9 mouse cellular contexts compared by ENCODE assay signal in the genomic region with DNA sequence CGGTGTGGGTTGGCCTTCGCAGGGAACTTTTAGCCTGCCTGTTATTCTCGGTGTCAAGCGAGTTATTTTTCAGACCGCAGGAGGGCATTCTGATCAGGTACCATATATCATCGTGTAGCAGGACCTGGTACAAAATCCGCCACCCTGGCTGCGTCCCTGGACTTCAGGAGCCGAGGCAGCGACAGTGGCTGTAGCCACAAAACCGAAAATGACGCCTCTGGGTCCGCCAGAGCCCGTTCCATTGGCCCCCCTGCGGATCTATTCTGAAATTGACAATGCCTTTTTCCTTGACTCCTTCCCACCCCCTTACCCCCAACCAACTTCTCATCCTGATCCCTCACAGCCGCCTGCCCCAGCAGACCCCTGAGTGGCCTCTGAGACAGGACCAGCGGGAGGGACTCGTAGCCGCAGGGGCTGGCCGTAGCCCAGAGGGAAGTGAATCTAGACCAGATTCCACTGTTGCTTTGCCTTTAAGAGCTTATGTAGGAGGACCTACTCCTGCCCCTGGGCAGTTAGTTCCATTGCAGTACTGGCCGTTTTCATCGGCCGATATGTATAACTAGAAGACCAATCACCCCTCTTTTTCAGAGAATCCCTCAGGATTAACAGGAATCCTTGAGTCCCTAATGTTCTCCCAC. TPM values are rescaled to one million over a fixed set of nuclear protein-coding genes. Genes with fewer than 3 reads are reported as not detected.
DNase-seq lines count a peak whose midpoint lies in the region; ATAC-seq and TF ChIP-seq lines count a peak whose summit lies in the region.
"Had no signal": no experiment of that assay in that cellular context is flagged by ENCODE, and none has a peak within 500 bp of the region (broad histone marks: within the 10 kb centered on the region; RNA-seq: fewer than 3 reads in every experiment).

No protein-coding gene starts in this region.

- 48% methylated on average over 23 of the region's 23 CpGs for WGBS in heart, embryonic 14.5 days
- 31% methylated on average over 23 of the region's 23 CpGs for WGBS in embryonic facial prominence, embryonic 10.5 days
- 61% methylated on average over 23 of the region's 23 CpGs for WGBS in intestine, postnatal 0 days
- 42% methylated on average over 23 of the region's 23 CpGs for WGBS in neural tube, embryonic 11.5 days

- H3K4me1 ChIP-seq in heart, embryonic 14.5 days (ENCODE audit: control insufficient read depth in 2 of 2, insufficient read depth in 2 of 2, low read length in 2 of 2), result no peaks in the 10 kb centered on the region
- H3K4me1 ChIP-seq in embryonic facial prominence, embryonic 10.5 days, result peaks cover 16% of the 10 kb centered on the region
- H3K4me1 ChIP-seq in intestine, postnatal 0 days (replicated peaks; ENCODE audit: control insufficient read depth, insufficient read depth, low read length), result no peaks in the 10 kb centered on the region
- no peaks in the 10 kb centered on the region for H3K4me1 ChIP-seq in neural tube, embryonic 11.5 days (ENCODE audit: control insufficient read depth, insufficient read depth, low read length)

- no peaks in the 10 kb centered on the region for H3K36me3 ChIP-seq in heart, embryonic 14.5 days (ENCODE audit: control insufficient read depth, insufficient read depth, low read length)
- H3K36me3 ChIP-seq in embryonic facial prominence, embryonic 10.5 days (replicated peaks), result no peaks in the 10 kb centered on the region
- no peaks in the 10 kb centered on the region; the same call in 1 of the 2 replicates for H3K36me3 ChIP-seq in intestine, postnatal 0 days (ENCODE audit: control insufficient read depth, insufficient read depth)
- no peaks in the 10 kb centered on the region for H3K36me3 ChIP-seq in neural tube, embryonic 11.5 days (ENCODE audit: control insufficient read depth, insufficient read depth, low read length)

- DNase-seq in heart, adult 11 months, result no peak
- peak; percentile 68 for DNase-seq in embryonic facial prominence, embryonic 10.5 days (ENCODE audit: low spot score)
- DNase-seq in neural tube, embryonic 11.5 days (ENCODE audit: low spot score), result peak; percentile 64
- DNase-seq in MN1 (ENCODE audit: low spot score), result no peak
- no peak for DNase-seq in testis, postnatal 10 days (ENCODE audit: low spot score)
- DNase-seq in thymus, postnatal 10 days (ENCODE audit: low spot score in 2 of 2), result no peak
- DNase-seq: cerebellum, postnatal 14 days had no signal

- peaks cover 3% of the 10 kb centered on the region; the same call in 1 of the 2 replicates for H3K9me3 ChIP-seq in heart, embryonic 14.5 days (ENCODE audit: control insufficient read depth, low read length)
- H3K9me3 ChIP-seq in embryonic facial prominence, embryonic 10.5 days, result no peaks in the 10 kb centered on the region
- H3K9me3 ChIP-seq in intestine, postnatal 0 days (ENCODE audit: control insufficient read depth), result peaks cover 7% of the 10 kb centered on the region; the same call in 1 of the 2 replicates
- H3K9me3 ChIP-seq in neural tube, embryonic 11.5 days (ENCODE audit: control insufficient read depth, low read length), result no peaks in the 10 kb centered on the region

- no peak for TF ChIP-seq CTCF in intestine, postnatal 0 days (IDR thresholded peaks at IDR 0.05; ENCODE audit: low read depth)

- peak overlapping the region; percentile 38 for H3K9ac ChIP-seq in heart, embryonic 14.5 days (ENCODE audit: low read length)
- no peak overlapping the region for H3K9ac ChIP-seq in intestine, postnatal 0 days (ENCODE audit: low read depth, low read length)
- H3K9ac ChIP-seq in neural tube, embryonic 11.5 days (ENCODE audit: low read length), result no peak overlapping the region; the same call in 1 of the 2 replicates

- peak overlapping the region; percentile 29 to 36 for H3K4me3 ChIP-seq in heart, embryonic 14.5 days (ENCODE audit: control insufficient read depth in 1 of 2, insufficient read depth in 1 of 2, low read depth in 1 of 2, low read length in 2 of 2)
- H3K4me3 ChIP-seq in embryonic facial prominence, embryonic 10.5 days, result peak overlapping the region; percentile 47
- peak overlapping the region; percentile 22 for H3K4me3 ChIP-seq in intestine, postnatal 0 days (ENCODE audit: low read depth, low read length)
- peak overlapping the region; percentile 15; the same call in 1 of the 2 replicates for H3K4me3 ChIP-seq in neural tube, embryonic 11.5 days (ENCODE audit: low read depth, low read length)

- no peaks in the 10 kb centered on the region for H3K27me3 ChIP-seq in heart, embryonic 14.5 days (ENCODE audit: control insufficient read depth, insufficient read depth, low read length)
- H3K27me3 ChIP-seq in embryonic facial prominence, embryonic 10.5 days (replicated peaks; ENCODE audit: low read depth, poor library complexity, severe bottlenecking), result no peaks in the 10 kb centered on the region
- no peaks in the 10 kb centered on the region for H3K27me3 ChIP-seq in intestine, postnatal 0 days (replicated peaks; ENCODE audit: control insufficient read depth, insufficient read depth, low read length)
- no peaks in the 10 kb centered on the region for H3K27me3 ChIP-seq in neural tube, embryonic 11.5 days (ENCODE audit: control insufficient read depth, insufficient read depth, low read length)

- peak overlapping the region; percentile 60 for H3K4me2 ChIP-seq in heart, embryonic 14.5 days (ENCODE audit: low read length)
- H3K4me2 ChIP-seq in intestine, postnatal 0 days (replicated peaks; ENCODE audit: low read depth), result peak overlapping the region; percentile 58
- peak overlapping the region; percentile 36 for H3K4me2 ChIP-seq in neural tube, embryonic 11.5 days (ENCODE audit: low read depth)

- ATAC-seq in heart, embryonic 14.5 days (ENCODE audit: insufficient number of reproducible peaks, insufficient read depth, low FRiP score, low read depth), result no peak
- ATAC-seq in intestine, postnatal 0 days, result no peak
- ATAC-seq in neural tube, embryonic 11.5 days (ENCODE audit: insufficient read depth, low FRiP score, low TSS enrichment), result no peak

- peak overlapping the region in 1 of 2 experiments; percentile 17; a peak in 2 of 4 replicates for H3K27ac ChIP-seq in heart, embryonic 14.5 days (replicated peaks in 1 of 2; ENCODE audit: control insufficient read depth in 1 of 2, insufficient read depth in 1 of 2, low read depth in 2 of 2, low read length in 2 of 2)
- H3K27ac ChIP-seq in embryonic facial prominence, embryonic 10.5 days (replicated peaks), result peak overlapping the region; percentile 46; the same call in 1 of the 2 replicates
- no peak overlapping the region for H3K27ac ChIP-seq in intestine, postnatal 0 days (ENCODE audit: low read depth, low read length)
- no peak overlapping the region for H3K27ac ChIP-seq in neural tube, embryonic 11.5 days (ENCODE audit: low read depth, low read length)

RNA-seq across cellular contexts. Expression of gene Brd3, which starts 11.0 kb away (rescaled TPM):
- 70.8 and 74.8 TPM in 2 replicates for polyA plus RNA-seq in heart, embryonic 14.5 days (2014; fragmentation: Nextera tagmentation; extraction: Ambion mirVana)
- polyA plus RNA-seq in embryonic facial prominence, embryonic 10.5 days (2016; fragmentation: Nextera tagmentation; extraction: Ambion mirVana), result 189 and 195 TPM in 2 replicates
- polyA plus RNA-seq in intestine, postnatal 0 days (2015; fragmentation: Nextera tagmentation; extraction: Ambion mirVana), result 49.8 and 50.2 TPM in 2 replicates
- polyA plus RNA-seq in neural tube, embryonic 11.5 days (2014; fragmentation: Nextera tagmentation; extraction: Ambion mirVana), result 198 and 204 TPM in 2 replicates

RNA-seq across cellular contexts. Expression of gene Wdr5, which starts 18.4 kb away (rescaled TPM):
- 29.5 and 30.2 TPM in 2 replicates for polyA plus RNA-seq in heart, embryonic 14.5 days (2014; fragmentation: Nextera tagmentation; extraction: Ambion mirVana)
- 81.5 and 86.2 TPM in 2 replicates for polyA plus RNA-seq in embryonic facial prominence, embryonic 10.5 days (2016; fragmentation: Nextera tagmentation; extraction: Ambion mirVana)
- polyA plus RNA-seq in intestine, postnatal 0 days (2015; fragmentation: Nextera tagmentation; extraction: Ambion mirVana), result 15.6 and 16.2 TPM in 2 replicates
- 64.5 and 69.1 TPM in 2 replicates for polyA plus RNA-seq in neural tube, embryonic 11.5 days (2014; fragmentation: Nextera tagmentation; extraction: Ambion mirVana)

RNA-seq across cellular contexts. Expression of gene Brd3os, which starts 54.4 kb away (rescaled TPM):
- polyA plus RNA-seq in heart, embryonic 14.5 days (2014; fragmentation: Nextera tagmentation; extraction: Ambion mirVana), result 3.7 and 4.6 TPM in 2 replicates
- 8.8 and 8.9 TPM in 2 replicates for polyA plus RNA-seq in embryonic facial prominence, embryonic 10.5 days (2016; fragmentation: Nextera tagmentation; extraction: Ambion mirVana)
- 1.5 and 1.8 TPM in 2 replicates for polyA plus RNA-seq in intestine, postnatal 0 days (2015; fragmentation: Nextera tagmentation; extraction: Ambion mirVana)
- polyA plus RNA-seq in neural tube, embryonic 11.5 days (2014; fragmentation: Nextera tagmentation; extraction: Ambion mirVana), result 15.8 and 16.2 TPM in 2 replicates

Comparison
In these comparisons a context has a peak if more than half of its experiments do, and no peak if none do; other contexts are left out.
1. DNase-seq: peak in embryonic facial prominence, embryonic 10.5 days (single experiment) and neural tube, embryonic 11.5 days (single experiment); none in heart, adult 11 months (single experiment), MN1 (single experiment), testis, postnatal 10 days (single experiment) and thymus, postnatal 10 days (0 of 2).
2. Peak in every context shown above with its lines, with median percentiles within 50 percentile points of each other: H3K4me2 ChIP-seq and H3K4me3 ChIP-seq.